Mouse (Mus musculus): ENCODE data around the gene Grik4.

DNA sequence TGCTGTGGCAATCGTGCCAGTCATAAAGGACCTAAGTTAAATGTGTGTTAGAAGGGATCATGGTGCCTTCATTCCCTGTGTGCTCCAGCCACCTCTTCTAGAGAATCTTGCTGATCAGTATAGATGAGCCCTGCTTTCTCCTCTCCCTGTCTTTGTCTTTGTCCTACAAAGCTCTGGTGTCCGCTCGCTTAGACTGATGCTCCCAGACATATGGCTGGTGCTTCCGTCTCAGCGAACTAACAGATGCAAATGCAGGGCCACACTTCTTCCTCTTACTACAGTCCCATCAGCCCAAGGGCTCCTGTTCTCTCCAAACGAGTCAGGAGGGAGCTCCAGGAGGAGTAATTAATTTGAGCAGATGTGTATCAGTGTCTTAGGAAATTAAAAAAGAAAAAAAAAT is 71.4 kb downstream of the Grik4 start:
- no peak for TF ChIP-seq CTCF (conservative IDR thresholded peaks at IDR 0.05; ENCODE audit: low read length)
- no peak for TF ChIP-seq NANOG (IDR thresholded peaks at IDR 0.05; ENCODE audit: borderline replicate concordance, low read length)

Data from E14TG2a.4 (cell line).